Mouse (Mus musculus): ENCODE measurements at regions not wholly inside any gene's neighbourhood (a gene's known extent, or its start where the extent isn't known, plus 50 kb on each side); places are given as distances from the start of the nearest gene placed in this dataset.

- Histone ChIP-seq H3K4me3 (replicated peaks) (no peak overlapping the region), H3K4me2 (no peak overlapping the region), H3K36me3 (replicated peaks) (no peaks in the 10 kb centered on the region), H3K27me3 (no peaks in the 10 kb centered on the region), H3K9ac (no peak overlapping the region), H3K9me3 (no peaks in the 10 kb centered on the region), H3K4me1 (peaks cover 5% of the 10 kb centered on the region), H3K27ac (no peak overlapping the region)
- 86% methylated on average over 2 of the region's 2 CpGs for WGBS
- ATAC-seq (ENCODE audit: low FRiP score) = no peak
These were observed 55.7 kb upstream of the Ptprm start for GRCm38 (mm10) chr17:67409911-67410310.

DNA sequence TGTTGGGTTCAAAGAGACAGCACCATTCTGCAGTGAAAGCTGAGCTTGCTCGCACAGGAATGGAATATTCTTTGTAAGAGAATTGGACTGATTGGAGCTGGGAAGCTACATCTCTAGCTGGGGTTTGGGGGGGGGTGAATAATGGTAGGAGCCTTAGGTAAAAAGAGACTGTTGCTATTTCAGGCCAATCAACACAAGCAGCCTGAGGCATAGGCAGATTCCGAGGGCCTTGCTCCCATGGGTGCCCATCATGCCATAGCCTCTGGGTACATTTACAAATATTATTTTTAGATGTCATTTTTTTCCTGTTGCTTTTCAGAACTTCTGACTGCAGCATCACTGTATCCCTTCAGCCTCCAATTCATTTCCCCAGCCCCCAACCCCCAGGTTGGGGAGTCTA lies 51.7 kb upstream of the Ptprm start:
- Histone ChIP-seq H3K4me2 (no peak overlapping the region), H3K36me3 (replicated peaks) (no peaks in the 10 kb centered on the region), H3K9ac (no peak overlapping the region), H3K4me1 (peaks cover 5% of the 10 kb centered on the region), H3K27me3 (no peaks in the 10 kb centered on the region), H3K4me3 (replicated peaks) (no peak overlapping the region), H3K9me3 (no peaks in the 10 kb centered on the region), H3K27ac (no peak overlapping the region)
- no peak for ATAC-seq (ENCODE audit: low FRiP score)
- 88% methylated on average over 2 of the region's 2 CpGs for WGBS
